Mouse (Mus musculus): ENCODE data around the gene Prss44. TPM values are rescaled to one million over a fixed set of nuclear protein-coding genes. Genes with fewer than 3 reads are reported as not detected.

Prss44 gene
- polyA plus RNA-seq (2016; fragmentation: Nextera tagmentation; extraction: Ambion mirVana): not detected in 2 replicates

DNA sequence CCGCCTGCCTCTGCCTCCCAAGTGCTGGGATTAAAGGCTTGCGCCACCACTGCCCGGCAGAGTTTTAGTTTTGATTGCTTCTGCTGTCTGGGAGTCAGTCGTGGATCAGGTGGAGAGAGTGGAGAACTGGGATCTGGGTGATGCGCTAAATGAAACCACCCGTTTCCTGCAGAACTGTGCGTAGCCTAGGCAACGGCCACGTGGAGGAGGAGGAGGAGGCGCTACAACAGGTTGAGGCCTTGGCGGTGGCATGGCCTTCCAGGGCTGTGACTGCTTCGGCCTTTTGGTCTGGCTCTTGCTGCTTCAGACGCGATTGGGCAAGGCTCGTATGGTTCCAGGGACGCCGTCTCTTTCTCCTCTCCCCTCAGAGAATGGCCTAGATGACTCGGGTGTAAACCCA, at the start of gene Prss44:
Gene Prss44 (plus strand): TSS at position 206 of the 400 bp plus-strand sequence.
- H3K9me3 ChIP-seq: no peaks in the 10 kb centered on the region
- no peak within 1 kb of the TSS for H3K4me3 ChIP-seq
- no peaks in the 10 kb centered on the region for H3K36me3 ChIP-seq (replicated peaks)
- no peak within 1 kb of the TSS for H3K27ac ChIP-seq (replicated peaks)
- H3K27me3 ChIP-seq (replicated peaks; ENCODE audit: low read depth, poor library complexity, severe bottlenecking): no peaks in the 10 kb centered on the region; the same call in 1 of the 2 replicates
- no peaks in the 10 kb centered on the region for H3K4me1 ChIP-seq
- WGBS: 66% methylated on average over 18 of the region's 18 CpGs
- DNase-seq (ENCODE audit: low spot score): peak; percentile 18

DNA sequence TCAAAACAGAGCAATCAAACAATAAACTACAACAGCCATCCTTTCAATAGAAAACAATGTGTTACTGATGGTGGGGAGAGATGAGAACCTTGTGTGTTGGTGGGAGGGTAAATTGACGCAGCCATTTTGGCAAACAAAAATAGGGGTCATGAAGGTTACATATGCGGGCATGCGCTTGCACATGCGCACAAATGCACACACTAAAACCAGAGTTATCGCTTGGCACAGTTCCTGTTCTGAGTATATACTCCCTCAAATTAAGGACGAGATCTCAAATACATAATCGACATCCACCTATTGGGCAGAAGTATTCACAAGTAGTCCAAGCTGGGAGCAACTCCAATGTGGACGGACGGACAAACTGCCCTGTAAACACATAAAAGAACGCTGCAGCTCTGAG, 41.5 kb upstream of the Prss44 start:
- no peak overlapping the region for H3K27ac ChIP-seq (replicated peaks)
- WGBS: 93% methylated on average over 10 of the region's 10 CpGs
- no peak for DNase-seq (ENCODE audit: low spot score)

DNA sequence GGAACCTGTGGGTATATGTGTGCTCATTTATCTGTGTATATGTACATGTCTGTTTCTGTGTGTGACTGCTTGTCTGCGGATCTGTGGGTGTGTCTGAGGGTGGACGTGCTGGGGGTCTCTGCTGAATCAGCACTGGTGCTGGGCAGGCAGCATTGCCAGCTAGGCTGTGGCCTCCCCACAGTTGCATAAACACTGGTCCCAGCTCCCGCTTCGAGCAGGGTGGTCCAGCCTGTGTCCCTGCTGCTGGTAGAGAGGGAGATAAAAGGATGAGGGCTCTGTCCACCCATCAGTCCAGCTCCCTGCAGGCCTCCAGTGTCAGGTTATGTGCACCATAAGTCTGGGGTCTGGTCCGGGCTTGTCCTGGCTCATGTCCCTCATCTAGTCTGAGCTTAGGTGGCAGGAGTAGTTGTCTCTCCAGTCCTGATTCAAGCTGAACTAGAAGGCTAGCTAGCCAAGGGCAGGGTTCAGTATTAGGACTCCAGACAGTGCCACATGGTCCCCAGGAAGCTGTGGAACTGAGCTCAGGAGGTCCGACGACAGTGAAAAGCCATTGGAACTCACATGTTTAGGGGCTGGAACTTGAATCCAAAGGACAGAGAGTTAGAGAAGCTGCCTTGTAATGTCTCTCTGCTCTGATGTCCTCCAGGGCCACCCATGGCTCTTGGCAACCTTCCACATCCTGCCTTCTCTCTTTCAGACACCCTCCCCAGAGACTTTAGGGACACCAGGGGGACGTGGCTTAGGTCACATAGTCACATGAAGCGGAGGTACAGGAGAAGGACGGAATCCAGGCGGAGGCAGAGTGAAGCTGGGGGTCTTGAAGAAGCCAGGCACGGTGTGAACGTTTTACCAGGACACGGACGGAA, 39.2 kb upstream of the Prss44 start:
- Histone ChIP-seq H3K9me3 (no peaks in the 10 kb centered on the region), H3K4me1 (peaks cover 7% of the 10 kb centered on the region), H3K27me3 (replicated peaks; ENCODE audit: low read depth, poor library complexity, severe bottlenecking) (peaks cover 22% of the 10 kb centered on the region), H3K36me3 (replicated peaks) (no peaks in the 10 kb centered on the region), H3K4me3 (no peak overlapping the region), H3K27ac (replicated peaks) (0 out of 2 replicates have a peak overlapping the region, but pooled peaks have one; percentile 32)
- DNase-seq (ENCODE audit: low spot score): no peak
- 79% methylated on average over 15 of the region's 15 CpGs for WGBS

More for the DNA sequence above, 41.5 kb upstream of the Prss44 start:
- no peaks in the 10 kb centered on the region for H3K9me3 ChIP-seq
- no peak overlapping the region for H3K4me3 ChIP-seq
- H3K27me3 ChIP-seq (replicated peaks; ENCODE audit: low read depth, poor library complexity, severe bottlenecking): peaks cover 3% of the 10 kb centered on the region
- H3K36me3 ChIP-seq (replicated peaks): no peaks in the 10 kb centered on the region
- no peaks in the 10 kb centered on the region; the same call in 1 of the 2 replicates for H3K4me1 ChIP-seq

DNA sequence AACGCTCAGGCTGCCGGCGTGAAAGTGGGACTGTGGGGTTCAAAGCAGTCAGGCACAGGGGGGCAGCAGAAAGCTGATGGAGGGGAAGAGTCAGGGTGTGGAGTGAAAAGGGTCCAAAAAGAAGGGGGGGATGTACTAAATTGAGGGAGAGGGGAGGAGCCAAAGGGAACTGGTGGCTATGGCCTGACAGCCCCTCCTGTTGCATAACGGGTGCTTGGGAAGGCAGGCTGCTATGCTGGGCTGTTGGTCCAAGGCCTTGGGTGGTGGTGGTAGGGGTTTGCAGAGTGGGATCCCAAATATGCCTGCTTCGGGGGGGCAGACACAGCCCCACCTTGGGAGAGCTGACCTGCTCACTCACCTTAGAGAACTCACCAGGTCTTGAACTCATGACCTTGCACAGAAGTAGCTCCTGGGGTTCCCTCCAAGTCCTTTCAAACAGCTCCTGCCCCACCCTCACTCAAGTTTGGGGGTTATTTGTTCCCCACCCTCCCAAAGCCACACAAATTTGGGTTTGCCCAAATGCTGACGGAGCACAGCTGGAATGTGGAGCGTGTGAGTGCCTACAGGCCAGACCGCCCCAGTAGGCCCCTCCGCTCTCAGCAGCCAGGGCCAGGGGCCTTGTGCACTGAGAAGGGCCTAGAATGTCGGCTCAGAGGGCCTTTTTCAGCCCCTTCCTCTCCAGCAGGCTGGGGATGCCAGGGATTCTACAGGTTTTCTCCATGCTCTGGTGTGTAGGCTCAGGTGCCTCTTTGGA, 38.3 kb upstream of the Prss44 start:
- WGBS: 82% methylated on average over 10 of the region's 10 CpGs
- DNase-seq (ENCODE audit: low spot score): no peak
- no peak overlapping the region for H3K4me3 ChIP-seq
- H3K9me3 ChIP-seq: no peaks in the 10 kb centered on the region
- 0 out of 2 replicates have a peak overlapping the region, but pooled peaks have one; percentile 32 for H3K27ac ChIP-seq (replicated peaks)
- peaks cover 30% of the 10 kb centered on the region for H3K27me3 ChIP-seq (replicated peaks; ENCODE audit: low read depth, poor library complexity, severe bottlenecking)
- peaks cover 9% of the 10 kb centered on the region for H3K4me1 ChIP-seq
- no peaks in the 10 kb centered on the region for H3K36me3 ChIP-seq (replicated peaks)

DNA sequence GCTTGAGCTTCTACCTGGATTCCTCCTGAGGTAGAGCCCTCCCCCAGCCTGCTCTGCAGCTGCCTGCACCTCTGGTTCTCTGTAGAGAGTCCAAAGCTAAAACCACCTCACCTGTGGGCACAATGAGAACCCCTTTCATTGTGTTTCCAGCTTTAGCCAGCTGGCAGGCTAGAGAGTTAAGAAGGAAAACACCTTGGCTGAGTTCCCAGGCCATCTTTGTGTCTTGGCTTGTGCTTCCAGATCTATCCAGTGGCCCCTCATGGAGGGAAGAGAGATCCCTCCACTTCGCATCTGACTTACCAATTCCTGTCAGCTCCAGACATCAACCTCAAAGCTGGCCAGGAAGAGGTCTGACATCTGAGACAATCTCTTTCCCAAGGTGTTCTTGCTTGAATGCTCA, 35.7 kb upstream of the Prss44 start:
- H3K4me3 ChIP-seq: no peak overlapping the region
- H3K36me3 ChIP-seq (replicated peaks): no peaks in the 10 kb centered on the region
- H3K9me3 ChIP-seq: no peaks in the 10 kb centered on the region
- H3K27me3 ChIP-seq (replicated peaks; ENCODE audit: low read depth, poor library complexity, severe bottlenecking): peaks cover 43% of the 10 kb centered on the region
- DNase-seq (ENCODE audit: low spot score): no peak
- peaks cover 33% of the 10 kb centered on the region for H3K4me1 ChIP-seq
- no peak overlapping the region for H3K27ac ChIP-seq (replicated peaks)
- WGBS: 84% methylated on average over 1 of the region's 1 CpGs

DNA sequence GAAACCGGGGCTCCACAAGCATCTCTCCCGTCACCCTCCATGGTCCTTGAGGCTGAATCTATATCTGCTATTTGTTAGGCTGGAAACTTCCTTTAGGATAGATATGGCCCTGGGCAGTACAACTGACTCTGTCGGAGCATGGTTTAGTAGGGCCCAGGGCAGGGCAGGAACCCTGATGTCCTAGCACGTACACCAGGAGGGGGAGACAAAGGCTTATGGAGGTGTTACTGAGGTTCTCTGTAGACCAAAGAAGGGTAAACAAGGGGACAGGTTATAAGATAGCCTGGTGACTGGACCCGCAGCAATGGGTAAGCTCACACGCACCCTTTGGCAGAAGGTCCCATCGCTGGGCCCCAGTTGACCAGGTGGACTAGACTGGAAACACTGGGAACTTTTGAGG, 35.2 kb upstream of the Prss44 start:
- no peaks in the 10 kb centered on the region for H3K9me3 ChIP-seq
- no peak overlapping the region for H3K27ac ChIP-seq (replicated peaks)
- H3K36me3 ChIP-seq (replicated peaks): no peaks in the 10 kb centered on the region
- DNase-seq (ENCODE audit: low spot score): no peak
- peaks cover 37% of the 10 kb centered on the region for H3K4me1 ChIP-seq
- H3K4me3 ChIP-seq: no peak overlapping the region
- 83% methylated on average over 7 of the region's 7 CpGs for whole genome bisulfite sequencing
- peaks cover 43% of the 10 kb centered on the region for H3K27me3 ChIP-seq (replicated peaks; ENCODE audit: low read depth, poor library complexity, severe bottlenecking)

DNA sequence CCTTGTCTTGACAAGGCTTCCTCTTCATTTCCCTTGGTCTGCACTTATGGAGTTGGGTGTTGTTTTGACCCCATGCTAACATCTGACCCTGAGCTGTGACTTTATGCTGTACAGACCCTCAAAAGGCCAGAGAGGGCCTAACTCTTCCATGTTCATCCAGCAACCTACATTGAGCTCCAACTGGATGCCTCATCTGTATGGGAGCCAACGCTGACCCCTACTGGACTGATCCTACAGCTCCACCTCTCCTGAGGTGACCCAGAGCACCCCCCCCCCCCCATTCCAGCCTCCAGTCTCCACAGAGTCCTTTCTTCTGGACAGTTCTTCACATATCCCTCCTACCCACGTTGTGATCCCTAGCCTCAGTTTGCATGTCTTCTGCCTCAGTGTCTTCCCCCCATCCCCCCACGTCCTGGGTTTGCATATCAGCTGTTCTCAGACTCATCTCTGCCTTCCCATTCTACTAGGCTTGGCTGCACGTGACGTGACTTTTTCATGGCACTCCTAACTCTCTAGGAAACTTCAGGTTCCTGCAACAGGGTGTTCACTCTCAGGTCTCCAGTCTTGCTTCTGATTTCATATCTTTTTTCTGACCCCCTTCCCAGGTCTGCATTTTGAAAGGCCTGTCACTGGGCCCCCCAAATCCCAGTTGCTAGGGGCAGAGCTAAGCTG, 34.4 kb upstream of the Prss44 start:
- H3K27me3 ChIP-seq (replicated peaks; ENCODE audit: low read depth, poor library complexity, severe bottlenecking): peaks cover 43% of the 10 kb centered on the region
- no peaks in the 10 kb centered on the region for H3K36me3 ChIP-seq (replicated peaks)
- no peak overlapping the region for H3K4me3 ChIP-seq
- no peaks in the 10 kb centered on the region for H3K9me3 ChIP-seq
- WGBS: 59% methylated on average over 5 of the region's 5 CpGs
- H3K4me1 ChIP-seq: peaks cover 44% of the 10 kb centered on the region
- DNase-seq (ENCODE audit: low spot score): peak; percentile 30
- H3K27ac ChIP-seq (replicated peaks): no peak overlapping the region

DNA sequence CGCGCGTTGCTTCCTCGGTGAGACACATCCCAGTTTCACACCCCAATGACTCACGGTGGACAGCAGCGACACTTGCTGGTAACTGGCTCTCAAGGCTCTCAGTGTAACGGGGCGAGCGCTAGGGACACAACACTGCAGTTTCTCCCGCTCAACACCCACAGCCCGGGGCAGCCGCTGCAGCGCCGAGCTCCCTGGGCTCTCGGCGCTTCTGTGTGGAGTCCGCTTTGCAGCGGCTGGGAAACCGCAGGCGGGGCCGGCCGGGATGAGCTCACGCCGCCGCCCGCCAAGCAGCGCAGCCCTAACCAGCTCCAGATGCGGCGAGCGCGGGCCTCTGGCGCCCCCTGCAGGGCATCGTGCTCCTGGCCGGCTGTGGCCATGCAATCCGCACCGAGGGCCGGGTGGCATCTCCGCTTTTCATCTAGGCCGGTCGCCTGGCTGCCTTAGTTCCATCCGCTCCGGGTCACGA, 32.5 kb upstream of the Prss44 start:
- Histone ChIP-seq H3K27me3 (replicated peaks; ENCODE audit: low read depth, poor library complexity, severe bottlenecking) (peaks cover 43% of the 10 kb centered on the region), H3K4me1 (peaks cover 44% of the 10 kb centered on the region), H3K4me3 (peak overlapping the region; percentile 57), H3K27ac (replicated peaks) (peak overlapping the region; percentile 87), H3K36me3 (replicated peaks) (no peaks in the 10 kb centered on the region), H3K9me3 (no peaks in the 10 kb centered on the region)
- under 1% methylated on average over 43 of the region's 43 CpGs for WGBS
- peak; percentile 98 for DNase-seq (ENCODE audit: low spot score)

DNA sequence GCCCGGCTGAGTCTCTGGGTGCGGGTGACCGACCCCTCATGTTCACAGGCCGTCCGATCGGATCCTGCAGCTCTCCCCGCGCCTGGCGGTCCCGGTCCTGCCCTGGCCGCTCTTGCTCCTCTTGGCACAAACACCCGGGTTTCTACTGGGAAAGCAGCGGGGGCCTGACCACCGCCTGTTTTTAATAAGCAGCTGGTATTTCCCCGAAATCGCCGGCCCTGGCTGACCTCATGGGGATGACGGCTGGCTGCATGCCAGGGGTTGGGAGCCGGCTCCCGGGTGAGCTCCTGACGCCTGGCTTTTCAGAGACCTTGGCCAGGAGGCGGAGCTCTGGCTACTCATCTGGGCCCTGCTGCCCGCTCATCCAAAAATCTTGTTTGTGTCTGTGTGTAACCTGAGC, 32.1 kb upstream of the Prss44 start:
- Histone ChIP-seq H3K4me3 (peak overlapping the region; percentile 57), H3K36me3 (replicated peaks) (no peaks in the 10 kb centered on the region), H3K4me1 (peaks cover 44% of the 10 kb centered on the region), H3K27ac (replicated peaks) (peak overlapping the region; percentile 87), H3K27me3 (replicated peaks; ENCODE audit: low read depth, poor library complexity, severe bottlenecking) (peaks cover 43% of the 10 kb centered on the region), H3K9me3 (no peaks in the 10 kb centered on the region)
- under 1% methylated on average over 23 of the region's 23 CpGs for WGBS
- peak; percentile 91 for DNase-seq (ENCODE audit: low spot score)

DNA sequence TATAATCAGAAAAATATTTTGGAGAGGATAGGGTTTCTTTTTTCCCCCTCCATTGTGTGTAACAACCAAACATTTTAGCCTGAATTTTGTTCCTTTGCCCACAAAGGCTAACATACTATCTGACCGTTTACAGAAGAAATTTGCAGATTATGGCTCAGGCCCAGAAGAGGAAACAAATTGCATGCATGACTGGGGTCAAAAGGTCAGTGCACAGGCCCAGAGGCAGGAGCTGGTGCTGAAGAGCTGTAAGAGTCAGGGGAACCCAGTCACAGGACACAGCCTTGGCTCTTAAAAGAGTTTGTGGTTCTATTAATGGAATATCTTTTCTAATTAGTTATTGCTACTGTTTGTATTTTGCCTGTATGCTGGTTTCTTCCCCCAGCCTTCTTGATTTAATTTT, 30.2 kb upstream of the Prss44 start:
- Histone ChIP-seq H3K27ac (replicated peaks) (no peak overlapping the region), H3K27me3 (replicated peaks; ENCODE audit: low read depth, poor library complexity, severe bottlenecking) (peaks cover 29% of the 10 kb centered on the region), H3K9me3 (no peaks in the 10 kb centered on the region), H3K4me1 (peaks cover 44% of the 10 kb centered on the region), H3K4me3 (no peak overlapping the region), H3K36me3 (replicated peaks) (no peaks in the 10 kb centered on the region)
- peak; percentile 40 for DNase-seq (ENCODE audit: low spot score)
- 13% methylated on average over 1 of the region's 1 CpGs for WGBS

DNA sequence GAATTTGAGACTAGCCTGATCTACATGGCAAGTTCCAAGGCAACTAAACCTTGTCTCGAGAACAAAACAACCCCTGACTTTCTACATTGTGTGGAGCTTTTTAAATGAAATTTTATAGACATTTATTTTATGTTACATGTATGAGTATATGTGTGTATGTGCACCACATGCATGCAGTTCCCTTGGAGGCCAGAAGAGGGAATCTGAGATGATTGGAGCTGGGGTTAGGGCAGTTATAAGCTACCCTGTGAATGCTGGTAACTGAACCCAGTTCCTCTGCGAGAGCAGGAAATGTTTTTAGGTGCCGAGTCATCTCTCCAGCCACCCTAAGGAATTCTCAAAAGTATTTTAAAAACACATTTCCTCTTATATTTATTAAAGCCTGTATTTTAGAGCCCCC, 25.6 kb upstream of the Prss44 start:
- no peaks in the 10 kb centered on the region for H3K36me3 ChIP-seq (replicated peaks)
- no peak overlapping the region for H3K27ac ChIP-seq (replicated peaks)
- WGBS: 89% methylated on average over 3 of the region's 3 CpGs
- peaks cover 11% of the 10 kb centered on the region for H3K4me1 ChIP-seq
- H3K27me3 ChIP-seq (replicated peaks; ENCODE audit: low read depth, poor library complexity, severe bottlenecking): no peaks in the 10 kb centered on the region
- DNase-seq (ENCODE audit: low spot score): no peak
- no peak overlapping the region for H3K4me3 ChIP-seq
- no peaks in the 10 kb centered on the region for H3K9me3 ChIP-seq

DNA sequence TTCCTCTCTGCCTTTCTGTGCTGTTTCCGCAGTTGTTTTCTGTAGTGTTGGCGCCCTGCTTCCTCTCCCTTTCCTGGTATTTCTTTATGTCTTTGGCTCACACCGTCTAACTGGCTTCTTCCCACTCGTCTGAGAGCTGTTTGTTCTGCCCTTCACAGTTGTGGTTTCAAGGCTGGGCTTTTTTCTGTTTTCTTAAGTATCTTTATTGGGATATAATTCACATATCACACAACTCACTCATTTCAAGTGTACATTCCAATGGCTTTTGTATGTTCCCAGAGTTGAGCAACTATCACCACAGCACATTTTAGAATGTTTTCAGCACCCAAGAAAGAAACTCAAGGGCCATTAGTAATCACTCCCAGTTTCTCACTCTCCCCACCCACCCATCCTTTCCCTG, 23.3 kb upstream of the Prss44 start:
- no peak overlapping the region for H3K4me3 ChIP-seq
- H3K27me3 ChIP-seq (replicated peaks; ENCODE audit: low read depth, poor library complexity, severe bottlenecking): no peaks in the 10 kb centered on the region
- DNase-seq (ENCODE audit: low spot score): no peak
- no peaks in the 10 kb centered on the region for H3K9me3 ChIP-seq
- no peaks in the 10 kb centered on the region for H3K4me1 ChIP-seq
- WGBS: 78% methylated on average over 4 of the region's 4 CpGs
- no peaks in the 10 kb centered on the region for H3K36me3 ChIP-seq (replicated peaks)
- H3K27ac ChIP-seq (replicated peaks): no peak overlapping the region
